Mouse (Mus musculus) CD8-positive naive resting alpha-beta T cell, adult 2 months (primary cell): ENCODE measurements at regions not wholly inside any gene's neighbourhood (a gene's known extent, or its start where the extent isn't known, plus 50 kb on each side); places are given as distances from the start of the nearest gene placed in this dataset.

ENCODE experiments used
- DNase-seq, 2 experiments: peaks; one replicate each; pipeline ENCODE4 v3.0.0; 2022; ENCODE audit warnings: low read depth in 2 of 2, low spot score in 2 of 2

- no peak for DNase-seq
Measured at GRCm38 (mm10) chr8:11145251-11145650, 137.0 kb upstream of the Irs2 start.

DNA sequence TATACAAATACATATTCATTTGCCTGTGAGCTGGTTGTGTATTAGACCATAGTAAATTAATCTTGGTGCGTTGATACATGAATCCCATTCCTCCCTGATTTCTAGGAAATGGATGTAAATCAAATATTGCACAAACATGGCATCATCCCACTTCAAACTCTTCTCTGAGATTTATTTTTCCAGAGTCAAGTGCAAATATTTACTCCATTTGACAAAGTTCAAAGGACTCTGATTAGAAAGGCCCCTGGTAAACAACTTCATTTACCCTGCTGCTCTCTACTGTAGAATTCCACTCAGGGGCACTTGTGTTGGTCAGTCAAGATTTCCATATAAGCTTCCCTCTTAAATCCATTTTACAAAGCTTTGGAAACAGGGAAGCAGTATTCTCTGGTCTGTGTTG lies 132.3 kb upstream of the Irs2 start:
- DNase-seq: no peak

DNA sequence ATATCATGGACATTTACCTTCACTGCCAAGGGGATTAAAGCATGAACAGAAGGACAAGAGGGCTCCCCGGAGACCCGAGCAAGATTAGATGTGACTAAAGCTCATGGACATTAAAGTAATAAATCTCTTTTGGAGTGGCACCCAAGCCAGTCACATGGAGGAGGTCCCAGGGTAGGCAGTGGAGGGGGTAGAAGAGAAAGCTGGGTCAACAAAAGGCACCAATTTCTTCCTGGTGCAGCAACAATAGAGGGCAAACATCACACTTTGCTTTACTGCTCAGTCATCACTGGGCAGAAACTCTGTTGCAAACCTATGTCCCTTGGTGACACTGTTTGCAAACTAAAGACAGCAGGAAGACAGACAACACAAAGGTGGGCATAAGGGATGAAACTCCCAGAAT lies 131.0 kb upstream of the Irs2 start:
- no peak for DNase-seq

DNA sequence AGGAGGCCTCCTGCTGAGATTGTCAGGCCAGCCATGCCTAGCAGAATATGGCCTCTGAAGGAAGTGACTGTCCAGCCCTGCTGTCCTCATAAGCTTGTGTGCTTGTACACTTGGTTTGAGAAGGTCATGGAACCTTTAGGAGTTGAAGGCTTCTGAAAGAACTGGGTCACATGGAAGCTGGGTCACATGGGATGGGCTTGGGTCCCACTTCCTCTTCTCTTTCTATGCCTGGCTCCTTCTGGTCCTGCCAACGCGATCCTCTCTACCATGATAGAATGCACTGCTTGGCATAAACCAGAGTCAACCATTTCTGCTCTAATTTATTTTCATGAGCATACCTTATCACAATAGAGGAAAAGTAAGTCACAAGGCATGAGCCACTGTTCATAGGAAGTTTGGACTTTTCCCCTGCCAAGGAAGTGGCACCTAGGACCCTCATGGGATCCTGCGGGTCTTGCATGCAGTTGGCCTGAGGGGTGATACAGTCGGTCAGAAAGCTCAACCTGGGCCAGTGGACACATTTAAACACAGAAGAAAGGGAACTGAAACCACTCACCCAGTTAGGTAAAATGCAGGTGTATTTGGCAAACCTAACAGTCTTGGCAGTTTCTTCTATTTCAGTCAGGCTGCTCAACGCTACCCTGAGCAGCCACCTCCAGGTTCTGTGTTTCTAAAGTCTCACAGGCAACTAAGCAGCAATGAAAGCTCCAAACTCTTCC lies 130.2 kb upstream of the Irs2 start:
- no peak for DNase-seq

DNA sequence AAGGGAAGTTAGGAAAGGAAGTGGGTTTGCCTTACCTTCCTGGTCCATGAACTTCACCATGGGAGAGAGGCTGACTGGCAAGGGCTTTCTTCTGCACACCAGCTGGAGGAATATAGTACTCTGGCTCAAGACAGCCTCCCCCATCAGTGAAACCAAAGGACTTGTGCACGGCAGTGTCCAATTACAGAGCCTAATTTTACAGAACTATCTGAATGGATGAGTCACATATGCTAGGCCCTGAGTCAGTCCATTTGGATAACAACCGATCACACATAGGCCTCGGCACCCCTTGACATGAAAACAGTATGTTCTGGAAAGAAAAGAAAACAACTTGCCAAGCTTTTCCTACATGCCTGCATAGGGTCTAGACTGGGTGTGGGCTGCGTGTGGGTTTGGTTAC lies 128.3 kb upstream of the Irs2 start:
- DNase-seq: no peak

DNA sequence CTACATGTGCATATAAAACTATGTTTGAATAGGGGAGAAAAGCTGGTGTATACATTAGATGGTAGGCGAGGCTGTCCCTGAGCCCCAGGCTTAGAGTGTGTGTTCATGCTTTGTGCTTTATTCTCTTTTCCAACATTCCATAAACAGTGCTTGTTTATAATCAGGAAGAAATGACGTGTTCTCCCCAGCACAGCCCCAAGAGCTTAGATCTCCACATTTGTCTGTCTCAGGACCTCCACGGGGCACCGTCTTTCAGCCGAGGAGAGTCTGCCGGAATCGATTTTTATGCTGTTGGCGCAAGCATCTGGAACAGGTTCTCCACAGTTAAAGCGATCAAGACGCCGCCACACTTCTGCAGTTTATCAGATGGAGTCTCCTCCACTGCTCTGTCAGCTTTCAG lies 126.9 kb upstream of the Irs2 start:
- no peak for DNase-seq

DNA sequence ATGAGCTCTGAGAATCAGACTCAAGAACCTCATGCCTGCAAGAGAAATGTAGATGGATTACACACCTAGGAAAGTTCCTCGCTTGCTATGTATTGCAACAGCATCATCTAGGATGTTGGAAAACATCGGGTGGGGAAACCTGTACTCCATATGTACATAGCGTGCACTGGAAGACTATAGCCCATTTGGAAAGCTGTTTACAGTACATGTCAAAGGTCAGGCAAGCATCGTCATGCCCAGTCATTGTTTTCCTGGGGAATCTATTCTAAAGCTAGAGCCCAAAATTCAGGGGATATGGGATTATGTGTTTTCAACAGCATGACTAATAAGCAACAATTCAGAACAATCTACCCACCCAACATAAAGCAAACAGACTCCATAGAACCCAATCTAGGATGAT lies 126.3 kb upstream of the Irs2 start:
- no peak for DNase-seq

- no peak for DNase-seq
Measured at GRCm38 (mm10) chr8:11119030-11119634, 110.9 kb upstream of the Irs2 start.

GRCm38 (mm10) chr8:11116534-11116933 lies 108.3 kb upstream of the Irs2 start:
- no peak for DNase-seq

GRCm38 (mm10) chr8:11115210-11115609 lies 107.0 kb upstream of the Irs2 start:
- DNase-seq: no peak

- no peak for DNase-seq
Measured at GRCm38 (mm10) chr8:11114531-11114930, 106.3 kb upstream of the Irs2 start.

GRCm38 (mm10) chr8:11112908-11113532 lies 104.8 kb upstream of the Irs2 start:
- no peak for DNase-seq

GRCm38 (mm10) chr8:11111987-11112386 lies 103.7 kb upstream of the Irs2 start:
- DNase-seq: no peak

- no peak for DNase-seq
Measured at GRCm38 (mm10) chr8:11107435-11107834, 99.2 kb upstream of the Irs2 start.

GRCm38 (mm10) chr8:11107021-11107420 lies 98.8 kb upstream of the Irs2 start:
- DNase-seq: peak in 1 of 2 experiments; percentile 5

DNA sequence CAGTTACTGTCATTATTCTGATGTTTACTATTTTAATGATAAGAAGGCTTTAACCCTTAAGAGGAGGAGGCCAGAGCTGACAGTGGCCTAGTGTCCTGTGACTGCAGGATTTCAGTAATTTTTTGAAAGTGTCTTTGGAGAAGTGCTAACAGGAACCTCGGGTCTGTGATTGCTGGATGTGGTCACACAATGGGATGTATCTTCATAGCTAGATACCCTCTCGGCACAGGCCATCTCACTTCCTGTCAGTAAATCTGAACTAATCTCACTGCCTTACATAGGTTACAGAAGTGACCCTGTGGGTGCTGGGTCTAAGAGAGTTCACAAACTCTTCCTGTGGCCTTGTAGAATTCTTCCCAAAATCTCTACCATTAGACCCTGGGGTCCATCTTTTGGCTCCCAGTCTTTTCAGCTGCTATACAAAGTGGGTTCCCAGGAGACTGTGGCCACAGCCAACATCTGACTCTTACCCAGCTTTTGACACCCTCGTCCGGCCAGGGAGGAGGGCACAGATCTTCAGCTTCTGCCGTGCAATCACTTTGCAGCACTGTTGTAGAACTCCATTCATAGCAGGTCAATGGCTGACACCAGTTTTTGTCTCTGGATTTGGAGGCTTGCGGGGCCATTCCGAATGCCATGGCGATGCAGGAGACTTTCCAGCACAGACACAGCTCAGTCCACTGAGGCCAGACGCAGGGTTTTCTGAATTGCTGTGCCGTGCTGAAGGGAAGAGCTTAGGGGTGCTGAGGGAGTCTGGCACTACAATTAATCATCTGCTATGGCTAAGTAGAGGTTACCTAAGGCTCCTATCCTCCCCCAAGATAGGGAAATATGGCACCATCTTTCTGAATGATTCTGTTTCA lies 95.7 kb upstream of the Irs2 start:
- DNase-seq: no peak

GRCm38 (mm10) chr8:11100310-11100709 lies 92.1 kb upstream of the Irs2 start:
- DNase-seq: no peak

DNA sequence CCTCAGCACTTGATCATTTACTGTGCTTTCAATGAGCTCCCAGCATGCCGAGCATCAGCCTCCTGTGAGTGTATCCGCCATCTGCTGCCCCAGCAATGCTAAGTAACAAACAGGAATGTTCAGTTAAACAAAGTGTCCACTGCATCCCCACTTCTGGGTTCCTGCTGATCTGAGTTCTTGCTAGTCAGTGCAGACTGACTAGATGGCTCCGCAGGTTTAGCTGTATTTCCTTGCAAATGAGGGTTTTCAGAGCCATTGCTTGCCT lies 91.3 kb upstream of the Irs2 start:
- DNase-seq: no peak

GRCm38 (mm10) chr8:11098790-11099590 lies 90.7 kb upstream of the Irs2 start:
- no peak for DNase-seq

DNA sequence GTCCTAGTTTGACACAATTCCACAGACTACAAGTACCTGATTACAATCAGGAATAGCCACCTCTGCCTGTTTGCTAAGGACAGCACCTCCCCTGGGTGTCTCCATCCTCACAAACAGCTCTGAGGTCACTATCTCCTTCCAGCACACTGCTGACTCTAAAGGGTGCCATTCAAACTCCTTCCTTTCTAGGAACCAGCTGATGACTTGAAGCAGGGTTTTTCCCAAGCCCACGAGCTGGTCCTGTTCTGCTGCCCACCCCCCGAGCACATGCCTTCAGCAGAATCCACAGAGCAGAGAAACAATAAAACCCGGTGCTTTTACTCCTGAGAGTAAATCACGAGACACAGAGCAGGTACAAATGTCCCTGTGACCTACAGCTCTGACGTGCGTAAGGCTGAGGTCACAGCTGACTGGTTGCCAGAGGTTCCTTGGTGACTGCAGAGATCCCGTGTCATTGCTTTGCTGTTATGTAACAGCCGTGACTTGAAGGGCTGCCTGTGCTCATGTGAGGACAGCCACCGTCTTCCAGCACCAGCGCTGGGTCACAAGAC lies 90.0 kb upstream of the Irs2 start:
- DNase-seq: no peak

DNA sequence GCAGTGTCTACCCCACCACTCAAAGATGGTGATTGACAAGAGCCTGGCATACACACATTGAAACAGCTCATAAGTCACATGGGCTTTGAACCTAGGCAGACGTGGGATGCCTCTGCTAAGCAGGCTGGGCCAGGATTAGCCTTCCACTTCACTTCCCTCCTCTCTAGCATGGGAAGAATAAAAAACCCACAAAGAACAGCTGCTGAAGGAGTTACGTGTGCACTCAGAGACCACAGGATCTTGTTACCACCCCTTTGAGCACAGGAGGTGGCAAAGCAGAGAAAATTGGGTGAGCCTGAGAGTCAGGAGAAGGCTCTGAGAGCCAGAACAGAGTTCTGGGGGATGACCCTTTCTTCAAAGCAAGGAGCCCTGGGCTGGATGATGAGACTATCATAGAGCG lies 89.6 kb upstream of the Irs2 start:
- DNase-seq: no peak
